Mouse (Mus musculus) heart, embryonic 12.5 days (tissue): ENCODE measurements around the gene Msi1. TPM values are rescaled to one million over a fixed set of nuclear protein-coding genes. Genes with fewer than 3 reads are reported as not detected.

Experiments
- ATAC-seq: fragments of 200-750 bp; cut with Nextera tagmentation; 2 replicates; pipeline ENCODE4 v1.8.0; 2017; ENCODE audit warnings: moderate TSS enrichment, moderate library complexity; ENCODE audit not compliant: insufficient number of reproducible peaks, low FRiP score
- H3K27ac ChIP-seq: fragments of 300-500 bp; sonication (generic); 2 replicates; pipeline ENCODE4 v1.5.1; 2016; ENCODE audit warnings: mild to moderate bottlenecking, moderate library complexity; ENCODE audit not compliant: poor library complexity, severe bottlenecking
- H3K27me3 ChIP-seq: fragments of 300-500 bp; sonication (generic); replicated peaks from 2 replicates; pipeline ENCODE4 v1.6.1; 2016; ENCODE audit warnings: mild to moderate bottlenecking, moderate library complexity
- H3K36me3 ChIP-seq: fragments of 300-500 bp; sonication (generic); 2 replicates; pipeline ENCODE4 v1.6.1; 2016; ENCODE audit warnings: mild to moderate bottlenecking, moderate library complexity
- H3K4me1 ChIP-seq: fragments of 300-500 bp; sonication (generic); replicated peaks from 2 replicates; pipeline ENCODE4 v1.6.1; 2016; ENCODE audit warnings: mild to moderate bottlenecking
- H3K4me2 ChIP-seq: fragments of 300-500 bp; sonication (generic); 2 replicates; pipeline ENCODE4 v1.6.1; 2016; ENCODE audit warnings: mild to moderate bottlenecking, moderate library complexity
- H3K4me3 ChIP-seq: fragments of 300-500 bp; sonication (generic); 2 replicates; pipeline ENCODE4 v1.5.1; 2016; ENCODE audit warnings: mild to moderate bottlenecking
- H3K9ac ChIP-seq: fragments of 300-500 bp; sonication (generic); 2 replicates; pipeline ENCODE4 v1.6.1; 2016; ENCODE audit warnings: mild to moderate bottlenecking, moderate library complexity
- H3K9me3 ChIP-seq: fragments of 300-500 bp; sonication (generic); replicated peaks from 2 replicates; pipeline ENCODE4 v1.6.1; 2016; ENCODE audit warnings: mild to moderate bottlenecking, moderate library complexity
- WGBS: fragments of 180-500 bp; shearing (Covaris S2); methylation state at CpG from one replicate; pipeline ENCODE4 v1.1.7; 2016; 5-methylcytosine and 5-hydroxymethylcytosine counted together
- polyA plus RNA-seq: library from polyadenylated mRNA; unstranded; fragments of >200 nt; fragmentation: Nextera tagmentation; extraction: Ambion mirVana; gene quantifications from 2 replicates; pipeline ENCODE4 v1.2.1, GENCODE M21; 2016

The Msi1 gene
- polyA plus RNA-seq, 1 experiment from 2014 or later = 6.7 TPM

GRCm38 (mm10) chr5:115405205-115405604 lies 24.2 kb upstream of the Msi1 start:
- no peak for ATAC-seq
- Histone ChIP-seq H3K4me1 (peaks cover 16% of the 10 kb centered on the region), H3K9ac (no peak overlapping the region), H3K4me2 (no peak overlapping the region), H3K4me3 (no peak overlapping the region), H3K27ac (no peak overlapping the region), H3K27me3 (peaks cover 29% of the 10 kb centered on the region), H3K9me3 (no peaks in the 10 kb centered on the region), H3K36me3 (no peaks in the 10 kb centered on the region)
- 61% methylated on average over 8 of the region's 8 CpGs for WGBS

- Histone ChIP-seq H3K9me3 (no peaks in the 10 kb centered on the region), H3K4me3 (0 out of 2 replicates have a peak overlapping the region, but pooled peaks have one; percentile 9), H3K4me1 (peaks cover 16% of the 10 kb centered on the region), H3K9ac (no peak overlapping the region), H3K4me2 (peak overlapping the region; percentile 48), H3K27me3 (peaks cover 16% of the 10 kb centered on the region), H3K36me3 (no peaks in the 10 kb centered on the region), H3K27ac (no peak overlapping the region)
- no peak for ATAC-seq
- 21% methylated on average over 9 of the region's 9 CpGs for WGBS
Measured at GRCm38 (mm10) chr5:115408110-115408509, 21.3 kb upstream of the Msi1 start.

GRCm38 (mm10) chr5:115415111-115416085 lies 14.0 kb upstream of the Msi1 start:
- Histone ChIP-seq H3K4me1 (no peaks in the 10 kb centered on the region), H3K9me3 (peaks cover 7% of the 10 kb centered on the region; the same call in 1 of the 2 replicates), H3K9ac (no peak overlapping the region), H3K4me2 (peak overlapping the region; percentile 42), H3K27me3 (no peaks in the 10 kb centered on the region), H3K4me3 (no peak overlapping the region), H3K36me3 (no peaks in the 10 kb centered on the region), H3K27ac (no peak overlapping the region)
- no peak for ATAC-seq
- 55% methylated on average over 24 of the region's 24 CpGs for WGBS

GRCm38 (mm10) chr5:115428831-115429358 lies 504 bp upstream of the Msi1 start:
- Histone ChIP-seq H3K36me3 (no peaks in the 10 kb centered on the region), H3K4me3 (peak overlapping the region; percentile 80), H3K9me3 (no peaks in the 10 kb centered on the region), H3K4me1 (peaks cover 27% of the 10 kb centered on the region), H3K9ac (peak overlapping the region; percentile 91), H3K27ac (no peak overlapping the region), H3K27me3 (peaks cover 39% of the 10 kb centered on the region), H3K4me2 (peak overlapping the region; percentile 91)
- ATAC-seq = no peak; the same call in 1 of the 2 replicates
- 1% methylated on average over 20 of the region's 20 CpGs for WGBS

- H3K4me1 ChIP-seq = peaks cover 32% of the 10 kb centered on the region
- H3K9me3 ChIP-seq = no peaks in the 10 kb centered on the region
- no peak overlapping the region for H3K27ac ChIP-seq
- ATAC-seq = peak; percentile 35
- whole genome bisulfite sequencing = 1% methylated on average over 59 of the region's 73 CpGs
- no peaks in the 10 kb centered on the region for H3K36me3 ChIP-seq
- H3K4me3 ChIP-seq = peak overlapping the region; percentile 80
- peak overlapping the region; percentile 91 for H3K4me2 ChIP-seq
- H3K27me3 ChIP-seq = peaks cover 39% of the 10 kb centered on the region
- H3K9ac ChIP-seq = peak overlapping the region; percentile 91
Measured at GRCm38 (mm10) chr5:115430187-115430960, 975 bp downstream of the Msi1 start.

- Histone ChIP-seq H3K4me3 (peak overlapping the region; percentile 80), H3K9me3 (no peaks in the 10 kb centered on the region), H3K9ac (no peak overlapping the region), H3K36me3 (no peaks in the 10 kb centered on the region), H3K4me1 (peaks cover 40% of the 10 kb centered on the region), H3K27ac (no peak overlapping the region), H3K4me2 (peak overlapping the region; percentile 91), H3K27me3 (peaks cover 38% of the 10 kb centered on the region)
- ATAC-seq = no peak
- 14% methylated on average over 14 of the region's 14 CpGs for WGBS
Measured at GRCm38 (mm10) chr5:115431061-115431897, 1.9 kb downstream of the Msi1 start.

GRCm38 (mm10) chr5:115431898-115432259 lies 2.5 kb downstream of the Msi1 start:
- Histone ChIP-seq H3K4me2 (peak overlapping the region; percentile 91), H3K4me1 (peaks cover 45% of the 10 kb centered on the region), H3K36me3 (no peaks in the 10 kb centered on the region), H3K27ac (no peak overlapping the region), H3K27me3 (peaks cover 33% of the 10 kb centered on the region), H3K4me3 (no peak overlapping the region), H3K9me3 (no peaks in the 10 kb centered on the region), H3K9ac (no peak overlapping the region)
- no peak for ATAC-seq
- WGBS = 22% methylated on average over 7 of the region's 7 CpGs

- 80% methylated on average over 11 of the region's 11 CpGs for WGBS
- Histone ChIP-seq H3K36me3 (no peaks in the 10 kb centered on the region), H3K4me3 (no peak overlapping the region), H3K4me2 (no peak overlapping the region), H3K9ac (no peak overlapping the region), H3K4me1 (peaks cover 49% of the 10 kb centered on the region), H3K27me3 (peaks cover 28% of the 10 kb centered on the region), H3K27ac (no peak overlapping the region), H3K9me3 (no peaks in the 10 kb centered on the region)
- no peak for ATAC-seq
Measured at GRCm38 (mm10) chr5:115432395-115432794, 3.0 kb downstream of the Msi1 start.

- no peaks in the 10 kb centered on the region for H3K9me3 ChIP-seq
- H3K4me2 ChIP-seq = no peak overlapping the region
- H3K27ac ChIP-seq = no peak overlapping the region
- peaks cover 20% of the 10 kb centered on the region for H3K27me3 ChIP-seq
- H3K36me3 ChIP-seq = no peaks in the 10 kb centered on the region
- H3K4me1 ChIP-seq = peaks cover 55% of the 10 kb centered on the region
- H3K9ac ChIP-seq = no peak overlapping the region
- no peak for ATAC-seq
- H3K4me3 ChIP-seq = no peak overlapping the region
- WGBS = 74% methylated on average over 8 of the region's 8 CpGs
Measured at GRCm38 (mm10) chr5:115433191-115433590, 3.8 kb downstream of the Msi1 start.

- Histone ChIP-seq H3K4me2 (no peak overlapping the region), H3K27ac (no peak overlapping the region), H3K9ac (no peak overlapping the region), H3K4me1 (peaks cover 47% of the 10 kb centered on the region), H3K36me3 (peaks cover 3% of the 10 kb centered on the region; the same call in 1 of the 2 replicates), H3K9me3 (no peaks in the 10 kb centered on the region), H3K4me3 (no peak overlapping the region), H3K27me3 (0 out of 2 replicates have a peak, but pooled peaks cover 8% of the 10 kb centered on the region)
- WGBS = 69% methylated on average over 11 of the region's 11 CpGs
- no peak for ATAC-seq
Measured at GRCm38 (mm10) chr5:115434280-115434852, 5.0 kb downstream of the Msi1 start.
